Mouse (Mus musculus) left cerebral cortex, adult 9 months (tissue): Measurements from ENCODE around the gene Parp16.
A peak's percentile ranks its signal among the peaks of the same experiment; 100 is the strongest.
"Not testable (repeated sequence)": the region's sequence is repeated elsewhere in the genome, so short reads cannot be mapped to it uniquely, and the experiment has no call there.

Experiments used
- DNase-seq, 2 experiments: peaks; one replicate each; pipeline ENCODE4 v3.0.0; 2022; ENCODE audit warnings: low spot score in 2 of 2

Parp16 gene

GRCm38 (mm10) chr9:65243249-65243648, 48.1 kb downstream of the Parp16 start:
- DNase-seq, result no peak

DNA sequence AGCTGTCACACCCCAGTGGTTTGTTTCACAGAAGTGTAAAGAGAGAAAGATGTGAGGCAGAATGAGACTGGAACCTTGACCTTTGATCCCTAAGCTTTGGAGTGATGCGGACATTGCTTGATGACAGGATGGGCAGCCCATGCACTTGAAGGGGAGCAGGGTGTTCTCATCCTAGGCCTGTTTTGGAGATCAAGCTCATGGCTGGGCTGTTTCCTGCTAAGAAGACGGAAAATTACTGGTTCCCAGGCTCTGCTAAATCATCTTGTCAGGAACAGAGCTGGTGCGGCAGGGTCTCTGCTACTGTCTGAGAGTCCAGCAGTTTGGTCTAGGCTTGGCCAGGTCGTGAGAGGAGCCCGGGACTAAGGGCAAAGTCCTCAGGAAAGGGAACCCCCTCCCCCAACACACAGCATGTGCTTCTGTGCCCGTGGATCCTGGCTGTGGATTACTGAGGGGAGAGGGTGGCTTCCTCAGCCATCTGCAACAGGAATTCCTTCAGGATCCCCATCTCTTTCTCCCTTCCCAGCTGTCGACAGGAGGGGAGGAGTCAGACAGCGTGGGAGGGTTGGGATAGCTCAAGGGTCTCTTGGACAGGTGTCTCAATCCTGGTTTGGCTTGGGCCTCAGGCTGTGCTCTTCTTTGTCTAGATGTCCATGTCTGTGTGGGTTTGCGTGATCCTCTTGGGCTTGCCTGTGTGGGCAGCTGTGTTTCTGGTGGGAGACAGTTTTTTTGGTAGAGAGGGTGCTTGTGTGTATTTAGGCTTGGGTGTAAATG, 49.1 kb downstream of the Parp16 start:
- peak in 1 of 2 experiments; percentile 11 for DNase-seq

DNA sequence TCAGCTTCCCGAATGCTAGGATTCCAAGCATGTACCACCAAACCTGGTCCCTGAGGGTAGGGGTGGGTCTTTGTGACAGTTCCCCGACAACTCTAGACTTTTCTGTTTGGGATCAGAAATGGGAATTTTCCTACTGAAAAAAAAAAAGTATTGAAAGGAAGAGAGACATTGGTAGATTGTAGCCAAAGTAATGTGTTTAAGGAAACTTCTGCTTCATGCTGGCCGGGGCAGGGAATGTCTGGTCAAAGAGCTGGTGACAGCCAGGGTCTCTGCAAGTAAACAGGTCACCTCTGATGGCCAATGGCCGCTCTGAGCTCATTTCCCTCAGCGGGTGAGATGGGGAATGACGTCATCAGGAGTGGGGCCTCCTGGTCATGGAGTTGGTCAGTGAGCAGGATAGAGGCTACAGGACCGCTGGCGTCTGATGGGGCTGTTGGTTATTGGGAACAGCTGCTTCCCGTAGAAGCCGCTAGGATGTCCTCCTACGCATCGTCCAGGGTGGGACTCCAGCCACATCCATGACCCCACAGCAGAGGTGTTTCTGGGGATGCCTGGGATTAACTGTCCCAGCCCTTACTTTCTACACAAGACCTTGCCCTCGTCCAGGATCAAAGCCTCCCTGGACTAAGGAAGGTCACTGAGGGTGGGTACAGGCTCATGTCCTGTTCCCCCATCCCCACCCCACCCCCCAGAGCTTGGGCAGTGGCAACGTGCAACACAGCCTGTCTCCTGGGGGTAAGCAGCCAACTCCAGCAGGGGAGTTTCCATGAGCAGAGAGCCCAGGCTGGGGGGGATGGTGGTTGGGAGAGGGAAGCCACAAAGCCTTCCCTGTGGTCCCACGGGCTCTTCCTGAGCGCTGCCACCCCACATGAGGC, 52.6 kb downstream of the Parp16 start:
- no peak for DNase-seq

DNA sequence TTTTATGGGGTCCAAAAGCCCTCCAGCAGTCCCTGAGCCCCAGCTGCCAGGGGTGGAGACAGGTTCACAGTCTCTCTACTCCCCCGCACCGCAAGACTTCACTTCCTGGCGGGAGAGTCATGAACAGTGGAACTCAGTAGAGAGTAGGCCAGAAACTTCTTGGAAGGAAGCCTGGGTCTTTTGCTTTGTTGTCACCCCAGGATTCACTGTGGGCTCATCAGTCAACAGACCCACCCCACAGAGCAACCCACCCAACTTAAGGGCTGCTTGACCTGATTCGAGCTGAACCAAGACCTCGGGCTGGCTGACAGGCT, 53.2 kb downstream of the Parp16 start:
- no peak for DNase-seq

DNA sequence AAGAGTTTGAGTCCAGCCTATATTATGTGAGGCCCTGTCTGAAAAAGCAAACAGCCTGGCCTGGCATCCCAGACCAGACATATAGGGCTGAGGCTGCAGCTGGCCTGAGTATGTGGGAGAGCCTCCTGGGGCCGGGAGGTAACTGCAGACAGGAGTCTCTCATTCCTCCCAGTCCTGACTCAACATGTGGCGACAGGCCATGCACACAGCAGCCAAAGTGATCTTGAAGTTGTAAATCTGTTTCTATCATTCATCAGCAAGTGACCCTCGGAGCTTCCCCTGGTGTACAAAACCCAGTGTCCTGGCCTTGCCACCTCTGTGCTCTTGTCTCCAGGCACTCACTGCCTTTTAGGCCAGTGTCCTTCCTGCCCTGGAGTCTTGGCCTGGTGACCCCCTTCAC, 56.9 kb downstream of the Parp16 start:
- no peak for DNase-seq

DNA sequence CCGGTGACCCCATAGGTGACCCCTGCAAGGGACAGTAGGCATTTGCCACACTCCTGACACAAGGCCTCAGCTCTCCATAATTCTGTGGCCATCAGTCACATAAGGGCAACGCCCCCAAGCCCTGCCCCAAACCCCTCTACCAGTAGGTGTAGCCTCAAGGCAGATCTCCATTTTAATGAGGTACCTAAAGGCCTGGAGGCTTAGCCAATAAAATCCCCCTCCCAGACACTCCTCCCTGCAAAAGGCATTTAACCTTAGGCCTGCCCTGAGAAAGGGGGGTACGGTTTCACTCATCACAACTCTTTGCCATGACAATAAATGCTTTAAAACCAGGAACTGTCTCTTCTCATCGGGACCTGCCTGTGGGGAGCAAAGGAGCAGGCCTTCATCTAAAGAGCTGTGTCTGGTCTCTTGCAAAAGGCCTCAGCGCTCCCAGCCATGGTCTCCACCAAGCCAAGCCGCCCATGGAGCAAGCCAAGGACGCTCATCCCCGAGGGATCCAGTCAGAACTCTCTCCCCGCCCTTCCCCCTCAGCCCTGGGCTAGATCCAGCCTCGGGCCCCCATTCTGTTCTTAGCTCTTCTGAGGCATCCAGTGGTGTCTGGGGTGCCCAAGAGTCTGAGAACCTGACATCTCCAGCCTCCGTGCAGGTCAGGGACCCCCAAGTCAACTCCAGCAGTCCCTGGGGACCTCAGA, 60.9 kb downstream of the Parp16 start:
- no peak for DNase-seq

GRCm38 (mm10) chr9:65257218-65257910, 62.2 kb downstream of the Parp16 start:
- no peak for DNase-seq

- no peak for DNase-seq
These were observed 64.2 kb downstream of the Parp16 start for GRCm38 (mm10) chr9:65259366-65259765.

DNA sequence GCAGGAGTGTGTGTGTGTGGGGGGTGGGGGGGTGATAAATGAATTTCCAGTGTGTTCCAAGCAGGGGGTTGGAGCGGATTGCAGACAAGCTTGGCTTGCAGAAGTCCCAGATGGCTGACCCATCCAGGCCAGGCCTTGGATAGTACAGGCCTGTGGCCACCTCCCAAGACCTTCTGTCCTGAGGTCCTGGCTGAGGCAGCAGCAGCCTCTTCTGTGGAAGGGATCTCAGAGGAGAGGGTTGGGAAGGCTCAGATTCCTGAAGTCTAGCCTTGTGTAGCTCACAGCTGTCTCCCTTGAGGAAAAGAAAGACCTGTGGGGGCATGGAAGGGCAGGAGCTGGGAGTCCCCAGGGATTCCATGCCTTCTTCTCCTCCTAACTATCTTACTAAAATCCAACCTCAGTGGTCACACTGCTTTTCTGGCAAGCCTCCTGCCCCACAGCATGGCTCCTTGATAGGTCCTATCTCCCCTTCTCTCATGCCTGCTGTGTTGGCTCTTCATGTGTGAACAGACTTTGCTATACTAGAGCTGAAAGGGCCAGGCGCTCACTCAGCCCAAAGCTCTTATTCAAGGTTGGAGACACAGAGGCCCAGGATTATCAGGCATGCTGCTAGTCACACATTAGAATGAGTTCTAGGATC, 66.6 kb downstream of the Parp16 start:
- no peak for DNase-seq

DNA sequence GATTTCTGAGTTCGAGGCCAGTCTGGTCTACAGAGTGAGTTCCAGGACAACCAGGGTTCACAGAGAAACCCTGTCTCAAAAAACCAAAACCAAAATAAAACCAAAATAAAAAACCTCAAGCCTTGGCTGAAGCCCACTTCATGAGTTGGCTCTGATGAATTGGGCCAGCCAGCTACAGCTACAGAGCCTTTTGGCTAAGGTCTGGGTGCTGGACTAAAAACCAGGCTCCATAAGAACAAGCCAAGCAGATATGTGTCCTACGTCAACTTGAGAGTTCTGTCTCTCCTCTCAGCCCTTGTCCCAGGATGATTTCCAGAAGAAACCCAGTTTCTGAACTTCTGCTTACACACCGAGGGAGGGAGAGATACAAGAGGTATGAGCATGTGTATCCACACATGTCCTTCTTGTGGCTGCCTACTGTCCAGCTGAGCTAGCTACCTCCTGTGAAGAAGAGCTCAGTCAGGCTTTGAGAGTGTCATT, 67.5 kb downstream of the Parp16 start:
- no peak for DNase-seq

- DNase-seq, result no peak
These were observed 69.8 kb downstream of the Parp16 start, which contains the start of gene Cilp for GRCm38 (mm10) chr9:65264959-65265358. Gene Cilp, plus strand, starts transcription at chr9:65265180.

DNA sequence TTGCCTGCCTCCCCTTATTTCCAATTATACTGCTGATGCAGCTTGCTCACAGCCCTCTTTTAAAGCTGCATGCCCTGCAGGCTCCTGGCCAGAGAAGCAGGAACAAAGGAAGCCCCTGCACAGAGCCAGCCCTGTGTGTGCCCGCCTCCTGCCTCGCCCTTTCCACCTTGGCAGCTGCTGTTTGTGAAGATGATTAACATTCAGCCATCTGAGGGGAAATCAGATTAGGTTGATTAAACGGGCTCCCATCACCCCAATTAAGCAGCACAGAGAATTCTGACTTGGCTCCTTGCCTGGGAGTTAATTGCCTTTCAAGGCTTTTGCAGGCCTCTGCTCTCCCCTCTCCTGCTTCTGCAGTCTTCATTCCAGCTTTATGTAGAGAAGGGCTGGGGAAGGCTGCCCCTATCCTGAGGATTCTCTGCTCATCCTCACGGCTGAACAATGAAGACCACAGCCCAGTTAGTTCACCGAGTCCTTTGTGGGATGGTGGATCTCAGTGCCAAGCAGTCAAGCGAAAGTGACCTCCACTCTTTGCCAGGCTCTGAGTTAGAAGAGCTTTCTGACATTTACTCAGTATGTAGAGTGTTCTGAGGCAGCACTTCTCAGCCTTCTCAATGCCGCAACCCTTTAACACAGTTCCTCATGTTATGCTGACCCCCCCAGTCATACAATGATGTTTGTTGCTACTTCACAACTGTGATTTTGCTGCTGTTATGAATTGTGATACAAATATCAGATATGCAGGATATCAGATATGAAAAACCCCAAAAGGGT, 72.8 kb downstream of the Parp16 start:
- peak in 1 of 2 experiments; percentile 51 for DNase-seq

- DNase-seq, result no peak
These were observed 78.1 kb downstream of the Parp16 start for GRCm38 (mm10) chr9:65273048-65273809.

DNA sequence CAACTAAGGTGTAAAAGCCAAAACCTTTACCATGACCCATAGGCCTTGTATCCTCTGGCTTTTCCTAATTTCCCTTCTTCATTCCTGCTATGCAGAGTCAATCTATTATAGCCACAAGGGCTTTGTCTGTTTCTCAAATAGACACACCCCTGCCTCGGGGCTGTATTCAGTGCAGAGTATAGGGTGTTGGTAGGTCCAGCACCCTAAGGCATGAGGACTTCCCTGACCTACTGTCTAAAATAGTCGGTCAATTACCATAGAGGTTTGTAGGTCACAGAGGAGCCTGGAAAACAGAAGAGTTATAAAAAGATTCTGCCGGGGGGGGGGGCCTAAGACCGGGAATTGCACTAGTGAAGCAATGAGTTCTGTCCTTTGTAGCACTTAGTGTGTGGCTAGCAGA, 78.7 kb downstream of the Parp16 start:
- no peak for DNase-seq

DNA sequence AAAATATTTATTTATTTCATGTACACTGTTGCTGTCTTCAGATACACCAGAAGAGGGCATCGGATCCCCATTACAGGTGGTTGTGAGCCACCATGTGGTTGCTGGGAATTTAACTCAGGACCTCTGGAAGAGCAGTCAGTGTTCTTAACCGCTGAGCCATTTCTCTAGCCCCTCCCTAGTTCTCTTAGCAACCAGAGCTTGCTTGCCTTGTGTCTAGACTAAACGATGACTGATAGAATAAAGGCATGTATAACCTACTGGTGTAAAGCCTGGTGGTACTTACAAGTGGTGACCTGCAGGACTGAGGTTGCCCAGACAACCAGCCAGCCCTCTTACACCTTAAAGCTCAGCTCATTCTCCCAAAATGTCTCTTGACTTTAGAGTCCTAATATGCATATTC, 79.7 kb downstream of the Parp16 start:
- not testable (repeated sequence) for DNase-seq

GRCm38 (mm10) chr9:65275810-65276530, 80.8 kb downstream of the Parp16 start:
- DNase-seq, result no peak

DNA sequence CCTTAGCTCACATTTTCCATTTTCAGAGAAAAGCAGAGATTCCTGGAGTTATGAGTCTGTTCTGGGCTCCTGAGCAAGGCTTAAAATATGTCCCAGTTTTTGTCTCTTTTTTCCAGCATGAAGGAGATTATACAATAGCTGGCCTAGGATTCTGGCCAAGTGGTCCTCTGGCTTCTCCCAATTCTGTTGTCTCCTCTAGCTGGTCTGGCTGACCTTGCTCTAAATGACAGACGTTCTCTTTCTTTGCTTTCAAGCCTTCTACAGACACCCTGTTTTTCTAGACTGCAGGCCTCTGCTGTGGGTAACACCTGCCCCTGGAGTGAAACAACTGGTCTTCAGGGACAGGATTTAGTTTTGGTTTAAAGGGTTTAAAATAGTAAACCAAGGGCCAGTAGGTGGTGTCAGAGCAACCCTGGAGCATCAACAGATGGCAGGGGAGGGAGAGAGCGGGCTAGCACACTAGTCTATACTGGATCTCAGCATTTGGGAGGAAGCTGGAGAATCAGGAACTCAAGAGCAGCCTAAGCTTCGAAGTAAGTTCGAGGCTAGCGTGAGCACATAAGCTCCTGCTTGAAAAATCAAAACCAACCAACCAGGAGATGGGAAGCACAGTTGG, 86.5 kb downstream of the Parp16 start:
- DNase-seq, result peak in 1 of 2 experiments; percentile 33

DNA sequence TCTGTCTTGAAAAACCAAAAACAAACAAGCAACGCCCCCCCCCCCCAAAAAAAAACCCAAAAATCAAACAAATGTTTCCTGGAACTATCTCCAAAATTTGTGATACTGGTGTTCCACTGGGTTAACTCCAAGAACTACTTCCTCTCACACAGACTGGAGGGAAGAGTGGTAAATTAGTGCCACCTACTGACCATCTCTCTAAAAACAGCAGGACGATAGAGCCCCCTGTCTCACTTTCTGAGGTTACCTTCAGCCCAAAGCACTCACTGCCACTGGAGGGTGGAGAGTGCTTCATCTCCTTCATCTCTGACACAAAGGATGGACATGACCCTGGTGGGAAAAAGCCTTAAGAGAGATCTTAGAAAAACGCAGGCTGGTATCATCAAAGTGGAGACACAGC, 88.1 kb downstream of the Parp16 start:
- peak in 1 of 2 experiments; percentile 30 for DNase-seq
